Mouse (Mus musculus) lung, adult 2 months (tissue): ENCODE measurements around the gene Olfr671. TPM values are rescaled to one million over a fixed set of nuclear protein-coding genes. Genes with fewer than 3 reads are reported as not detected.
"Not testable (repeated sequence)": the region's sequence is repeated elsewhere in the genome, so short reads cannot be mapped to it uniquely, and the experiment has no call there.

Source experiments
- DNase-seq: peaks from one replicate; pipeline ENCODE4 v3.0.0; 2022
- H3K4me1 ChIP-seq: fragments of 200-500 bp; 2 replicates; pipeline ENCODE4 v1.6.1; 2011; ENCODE audit warnings: low read length; ENCODE audit not compliant: control insufficient read depth, insufficient read depth
- H3K4me3 ChIP-seq: fragments of 200-500 bp; replicated peaks from 2 replicates; pipeline ENCODE3; 2011; ENCODE audit warnings: low read depth, mild to moderate bottlenecking, control low read depth, low read length; ENCODE audit errors: extremely low read depth
- CTCF ChIP-seq: fragments of 200-500 bp; IDR thresholded peaks from 2 replicates; pipeline ENCODE4 v1.5.1; 2011; ENCODE audit warnings: mild to moderate bottlenecking, low read length, control low read depth; ENCODE audit not compliant: insufficient read depth
- POLR2A ChIP-seq: fragments of 200-500 bp; IDR thresholded peaks from 2 replicates; pipeline ENCODE4 v1.6.1; 2011; ENCODE audit warnings: low read depth, mild to moderate bottlenecking, control low read depth, low read length, borderline replicate concordance; ENCODE audit errors: extremely low read depth
- WGBS: fragments of 180-500 bp; shearing (Covaris S2); methylation state at CpG from one replicate; pipeline ENCODE4 v1.1.7; 2018; 5-methylcytosine and 5-hydroxymethylcytosine counted together
- polyA plus RNA-seq: library from polyadenylated mRNA; depleted of rRNA; stranded (reverse); fragments of >200 nt; gene quantifications from 2 replicates; pipeline ENCODE4 v1.2.3, GENCODE M21; 2012; rRNA removed

Olfr671 gene
- polyA plus RNA-seq, result not detected in 2 replicates

DNA sequence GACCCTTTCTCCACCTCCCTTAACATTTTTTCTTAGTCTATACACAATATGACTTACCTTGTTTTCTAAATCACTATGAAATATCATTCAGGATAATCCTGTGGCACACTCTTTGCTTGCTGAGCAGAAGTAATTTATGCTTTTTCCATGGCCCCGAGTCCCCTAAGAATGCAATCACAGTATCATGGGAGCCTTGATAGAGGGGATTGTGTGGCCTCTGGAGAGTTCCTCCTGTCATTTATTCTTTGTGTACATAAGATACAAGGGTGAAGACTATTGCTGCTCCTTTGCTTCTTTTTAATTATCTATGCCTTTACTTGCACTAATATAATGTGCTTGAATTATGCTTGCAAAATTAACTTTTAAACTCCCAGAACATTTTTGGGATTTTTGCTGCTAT lies at the start of gene Olfr671:
Gene Olfr671, minus strand, starts transcription at position 101 of the 400 bp plus-strand sequence.
- no peak for DNase-seq
- no peak within 1 kb of the TSS for H3K4me3 ChIP-seq
- WGBS, result 66% methylated on average over 1 of the region's 1 CpGs
- H3K4me1 ChIP-seq, result no peaks in the 10 kb centered on the region
- TF ChIP-seq CTCF, result no peak
- no peak for TF ChIP-seq POLR2A

DNA sequence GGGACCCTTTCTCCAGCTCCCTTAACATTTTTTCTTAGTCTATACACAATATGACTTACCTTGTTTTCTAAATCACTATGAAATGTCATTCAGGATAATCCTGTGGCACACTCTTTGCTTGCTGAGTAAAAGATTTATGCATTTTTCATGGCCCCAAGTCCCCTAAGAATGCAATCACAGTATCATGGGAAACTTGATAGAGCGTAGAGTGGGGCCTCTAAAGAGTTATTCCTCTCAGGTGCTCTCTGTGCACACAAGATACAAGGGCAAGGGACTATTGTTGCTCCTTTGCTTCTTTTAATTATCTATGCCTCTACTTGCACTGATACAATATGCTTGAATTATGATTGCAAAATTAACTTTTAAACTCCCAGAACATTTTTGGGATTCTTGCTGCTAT lies 49.4 kb upstream of the Olfr671 start, which contains the start of gene Olfr675:
Gene Olfr675, minus strand, starts transcription at position 101 of the 400 bp plus-strand sequence.
- Histone ChIP-seq H3K4me1 (no peaks in the 10 kb centered on the region), H3K4me3 (no peak within 1 kb of the TSS)
- no peak for DNase-seq
- WGBS, result 67% methylated on average over 1 of the region's 1 CpGs
- TF ChIP-seq POLR2A, result no peak
- TF ChIP-seq CTCF, result no peak

DNA sequence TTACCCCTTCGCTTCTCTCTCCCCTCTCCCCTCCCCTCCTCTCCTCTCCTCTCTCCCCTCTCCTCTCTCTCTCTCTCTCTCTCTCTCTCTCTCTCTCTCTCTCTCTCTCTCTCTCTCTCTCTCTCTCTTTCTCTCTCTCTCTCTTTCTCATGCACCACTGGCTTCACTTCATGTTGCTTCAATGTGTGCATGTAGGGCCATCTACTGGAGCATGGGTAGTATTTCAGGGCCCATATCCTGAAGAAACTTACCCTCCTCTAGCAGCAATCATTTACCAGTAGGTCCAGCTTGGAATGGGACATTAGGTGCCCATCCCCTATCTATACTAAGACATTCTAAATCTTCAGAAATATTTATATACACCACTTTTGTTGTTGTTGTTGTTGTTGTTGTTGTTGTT lies 43.6 kb upstream of the Olfr671 start:
- Histone ChIP-seq H3K4me3 (no peak overlapping the region), H3K4me1 (no peaks in the 10 kb centered on the region)
- TF ChIP-seq CTCF (no peak), POLR2A (no peak)
- no peak for DNase-seq
- 86% methylated on average over 1 of the region's 1 CpGs for WGBS

DNA sequence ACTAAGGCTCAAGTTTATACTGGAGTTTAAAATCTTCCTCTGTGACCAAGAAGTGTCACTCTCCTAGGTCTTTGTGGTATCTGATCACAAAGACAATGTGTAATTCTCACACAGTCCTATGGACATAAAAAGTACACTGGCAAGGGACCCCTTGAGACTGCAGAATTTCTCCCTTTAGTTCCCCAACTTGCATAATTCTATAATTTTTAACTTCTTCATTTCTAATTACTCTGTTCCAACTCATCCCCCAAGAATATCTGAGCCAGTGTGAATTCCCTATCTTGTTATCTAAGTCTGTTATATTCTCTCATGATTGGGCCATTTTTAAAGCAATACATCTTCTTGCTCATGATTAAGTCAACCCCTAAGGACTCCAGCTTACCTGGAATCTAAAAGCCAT lies 23.0 kb upstream of the Olfr671 start, which contains the start of gene Olfr672:
Gene Olfr672, minus strand, starts transcription at position 101 of the 400 bp plus-strand sequence.
- TF ChIP-seq CTCF (no peak), POLR2A (no peak)
- no peaks in the 10 kb centered on the region for H3K4me1 ChIP-seq
- H3K4me3 ChIP-seq, result no peak within 1 kb of the TSS
- no peak for DNase-seq

DNA sequence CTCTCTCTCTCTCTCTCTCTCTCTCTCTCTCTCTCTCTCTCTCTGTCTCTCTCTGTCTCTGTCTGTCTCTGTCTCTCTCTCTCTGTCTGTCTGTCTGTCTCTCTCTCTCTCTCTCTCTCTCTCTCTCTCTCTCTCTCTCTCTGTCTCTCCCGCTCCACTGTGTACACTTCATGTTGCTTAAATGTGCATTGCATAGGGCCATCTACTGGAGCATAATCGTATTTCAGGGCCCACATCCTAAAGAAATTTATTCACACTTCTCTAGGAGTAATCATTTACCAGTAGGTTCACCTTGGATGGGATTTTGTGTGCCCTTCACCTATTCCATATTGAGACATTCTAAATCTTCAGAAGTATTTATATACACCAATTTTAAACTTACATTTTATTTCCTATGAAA lies 6.4 kb downstream of the Olfr671 start:
- 53% methylated on average over 2 of the region's 2 CpGs for WGBS

DNA sequence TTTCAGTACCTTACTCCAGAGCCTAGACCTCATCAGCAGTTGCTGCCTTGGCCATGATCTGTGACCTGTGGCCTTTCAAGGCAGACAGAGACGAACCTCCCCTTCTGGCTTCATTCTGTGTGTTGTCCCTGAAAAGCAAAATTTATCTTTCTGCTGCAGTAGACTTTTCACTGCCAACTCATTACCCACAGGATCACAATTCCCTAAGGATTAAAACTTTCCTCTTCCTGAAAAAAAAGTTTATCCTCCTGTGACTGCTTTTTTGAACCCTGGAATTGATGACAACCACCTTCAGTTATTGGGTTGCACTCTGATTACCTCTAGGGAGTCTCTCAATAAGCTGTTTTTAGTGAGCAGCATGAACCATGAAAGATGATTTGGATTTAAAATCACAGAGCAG lies 16.4 kb downstream of the Olfr671 start, which contains the start of gene Olfr670:
Gene Olfr670, minus strand, starts transcription at position 101 of the 400 bp plus-strand sequence.
- no peaks in the 10 kb centered on the region for H3K4me1 ChIP-seq
- no peak within 1 kb of the TSS for H3K4me3 ChIP-seq
- no peak for DNase-seq
- WGBS, result 35% methylated on average over 1 of the region's 1 CpGs
- no peak for TF ChIP-seq CTCF
- TF ChIP-seq POLR2A, result no peak

More for the DNA sequence above, 6.4 kb downstream of the Olfr671 start:
- DNase-seq, H3K4me3 ChIP-seq, H3K4me1 ChIP-seq: not testable (repeated sequence)

DNA sequence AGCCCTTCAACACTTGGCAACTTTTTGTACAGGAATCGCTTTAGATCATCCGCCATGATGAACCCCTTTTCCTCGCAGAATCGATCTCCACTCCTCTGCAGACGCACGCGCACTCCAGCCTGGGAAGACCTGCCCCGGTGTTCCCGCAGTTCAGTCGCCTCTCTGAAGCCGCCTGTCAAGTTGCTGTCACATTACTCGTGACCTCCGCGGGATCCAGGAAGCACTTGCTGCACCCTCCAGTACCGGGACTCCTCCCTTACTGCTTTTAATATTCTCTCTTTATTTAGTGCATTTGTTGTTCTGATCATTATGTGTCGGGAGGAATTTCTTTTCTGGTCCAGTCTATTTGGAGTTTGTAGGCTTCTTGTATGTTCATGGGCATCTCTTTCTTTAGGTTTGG lies 28.7 kb downstream of the Olfr671 start:
- not testable (repeated sequence) for DNase-seq, H3K4me1 ChIP-seq, H3K4me3 ChIP-seq
- 91% methylated on average over 16 of the region's 16 CpGs for WGBS

DNA sequence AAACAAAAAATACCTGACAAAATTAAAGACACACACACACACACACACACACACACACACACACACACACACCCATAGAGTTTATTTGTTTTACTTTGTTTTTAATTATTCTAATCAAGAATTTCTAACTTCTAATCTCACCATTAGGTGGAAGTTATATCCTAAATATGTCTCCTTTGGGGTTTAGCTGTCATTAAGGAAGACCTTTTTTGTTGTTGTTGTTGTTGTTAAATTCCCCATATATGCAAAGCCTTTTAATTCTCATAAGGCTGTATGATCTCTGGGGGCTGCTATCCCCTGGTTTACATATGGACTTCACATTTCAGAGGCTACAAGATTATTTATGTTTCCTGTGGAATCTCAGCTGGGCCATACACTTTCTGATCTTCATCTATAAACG lies 45.0 kb downstream of the Olfr671 start, which contains the start of gene Olfr669:
Gene Olfr669, plus strand, starts transcription at position 301 of the 400 bp plus-strand sequence.
- no peak for TF ChIP-seq CTCF
- no peak for TF ChIP-seq POLR2A
- H3K4me3 ChIP-seq, result no peak within 1 kb of the TSS
- H3K4me1 ChIP-seq, result no peaks in the 10 kb centered on the region
- WGBS, result 72% methylated on average over 1 of the region's 1 CpGs
- no peak for DNase-seq

DNA sequence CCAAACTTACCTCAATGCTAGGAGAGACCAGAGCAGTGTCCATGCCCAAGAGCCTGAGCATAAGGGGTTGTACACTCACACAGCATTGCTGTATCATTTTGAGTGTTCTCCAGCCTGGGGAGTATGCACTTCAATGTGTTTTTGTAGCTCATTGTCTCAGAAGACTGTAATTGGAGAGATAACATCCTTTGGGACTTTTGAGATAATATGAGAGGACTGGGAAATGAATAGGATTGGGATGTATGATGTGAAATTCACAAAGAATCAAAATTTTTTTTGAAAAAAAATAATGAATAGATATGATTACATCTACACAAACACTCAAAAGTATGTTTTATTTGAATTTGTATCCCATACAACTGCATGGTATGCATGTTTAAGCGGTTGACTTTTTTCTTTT lies 51.0 kb downstream of the Olfr671 start, which contains the start of gene Olfr668:
Gene Olfr668, minus strand, starts transcription at position 101 of the 400 bp plus-strand sequence.
- no peak for DNase-seq
- no peak for TF ChIP-seq CTCF
- TF ChIP-seq POLR2A, result no peak
- 60% methylated on average over 1 of the region's 1 CpGs for WGBS

More for the DNA sequence above, 51.0 kb downstream of the Olfr671 start, which contains the start of gene Olfr668:
- no peak within 1 kb of the TSS for H3K4me3 ChIP-seq
- no peaks in the 10 kb centered on the region for H3K4me1 ChIP-seq

Other genes starting within 250 kb of the Olfr671 start
- gene Usp17le, start 201.7 kb downstream of the Olfr671 start, polyA plus RNA-seq, result not detected in 2 replicates
- gene Usp17lb, start 136.5 kb downstream of the Olfr671 start, polyA plus RNA-seq, result not detected in 2 replicates
- not detected in 2 replicates for gene Usp17la, start 122.1 kb downstream of the Olfr671 start, polyA plus RNA-seq
- gene Olfr665, start 101.1 kb downstream of the Olfr671 start, polyA plus RNA-seq, result not detected in 2 replicates
- not detected in 2 replicates for gene Olfr666, start 83.2 kb downstream of the Olfr671 start, polyA plus RNA-seq
- gene Olfr667, start 57.6 kb downstream of the Olfr671 start, polyA plus RNA-seq, result not detected in 2 replicates
- gene Olfr668, start 51.1 kb downstream of the Olfr671 start, polyA plus RNA-seq, result not detected in 2 replicates
- gene Olfr669, start 44.9 kb downstream of the Olfr671 start, polyA plus RNA-seq, result not detected in 2 replicates
- gene Olfr670, start 16.5 kb downstream of the Olfr671 start, polyA plus RNA-seq, result not detected in 2 replicates
- gene Olfr672, start 22.9 kb upstream of the Olfr671 start, polyA plus RNA-seq, result not detected in 2 replicates
- not detected in 2 replicates for gene Olfr675, start 49.3 kb upstream of the Olfr671 start, polyA plus RNA-seq
- not detected in 2 replicates for gene Olfr676, start 53.6 kb upstream of the Olfr671 start, polyA plus RNA-seq
- gene Olfr677, start 72.2 kb upstream of the Olfr671 start, polyA plus RNA-seq, result not detected in 2 replicates
- gene Olfr678, start 85.3 kb upstream of the Olfr671 start, polyA plus RNA-seq, result not detected in 2 replicates
- not detected in 2 replicates for gene Olfr679, start 102.1 kb upstream of the Olfr671 start, polyA plus RNA-seq
- not detected in 2 replicates for gene Olfr680-ps1, start 113.7 kb upstream of the Olfr671 start, polyA plus RNA-seq
- not detected in 2 replicates for gene Olfr681, start 137.7 kb upstream of the Olfr671 start, polyA plus RNA-seq
- not detected in 2 replicates for gene Olfr683, start 167.9 kb upstream of the Olfr671 start, polyA plus RNA-seq
- not detected in 2 replicates for gene Olfr684, start 184.5 kb upstream of the Olfr671 start, polyA plus RNA-seq
- not detected in 2 replicates for gene Olfr685, start 206.9 kb upstream of the Olfr671 start, polyA plus RNA-seq
- gene Olfr686, start 228.4 kb upstream of the Olfr671 start, polyA plus RNA-seq, result not detected in 2 replicates